Mouse (Mus musculus) CH12.LX (cell line): ENCODE data around the gene Gna11.

Experiments used
- CHD2 ChIP-seq: IDR thresholded peaks from 2 replicates; pipeline ENCODE4 v1.6.1; 2011; ENCODE audit warnings: low read length, improper control_type of control experiment
- CTCF ChIP-seq, 2 experiments: IDR thresholded peaks in 1 of 2; conservative IDR thresholded peaks in 1 of 2; 2 replicates each; pipeline ENCODE4 v1.5.1; 2011 to 2012; ENCODE audit warnings: low read depth in 2 of 2, low read length in 2 of 2, improper control_type of control experiment in 1 of 2, inconsistent platforms in 1 of 2, mild to moderate bottlenecking in 1 of 2, moderate library complexity in 1 of 2
- ELF1 ChIP-seq: IDR thresholded peaks from 2 replicates; pipeline ENCODE4 v1.6.1; 2014; ENCODE audit warnings: low read depth, mild to moderate bottlenecking, inconsistent platforms, low read length, improper control_type of control experiment
- MAFK ChIP-seq: IDR thresholded peaks from 2 replicates; pipeline ENCODE4 v1.6.1; 2011; ENCODE audit warnings: low read length, improper control_type of control experiment; ENCODE audit not compliant: insufficient replicate concordance
- NRF1 ChIP-seq: IDR thresholded peaks from 2 replicates; pipeline ENCODE4 v1.6.1; 2014; ENCODE audit warnings: low read depth, mild to moderate bottlenecking, inconsistent platforms, low read length, improper control_type of control experiment, moderate library complexity
- USF1 ChIP-seq: IDR thresholded peaks from 2 replicates; pipeline ENCODE4 v1.6.1; 2014; ENCODE audit warnings: low read depth, mild to moderate bottlenecking, inconsistent platforms, low read length, improper control_type of control experiment
- USF2 ChIP-seq: conservative IDR thresholded peaks from 2 replicates; pipeline ENCODE4 v1.6.1; 2011; ENCODE audit warnings: low read depth, low read length, improper control_type of control experiment
- ZC3H11A ChIP-seq: IDR thresholded peaks from 2 replicates; pipeline ENCODE4 v1.6.1; 2012; ENCODE audit warnings: low read depth, mild to moderate bottlenecking, inconsistent platforms, low read length, improper control_type of control experiment

GRCm38 (mm10) chr10:81591846-81592245 lies 46.9 kb upstream of the Gna11 start:
- TF ChIP-seq MAFK = no peak
- TF ChIP-seq CHD2 = no peak
- no peak for TF ChIP-seq USF2
- no peak for TF ChIP-seq ELF1
- no peak for TF ChIP-seq CTCF (conservative IDR thresholded peaks at IDR 0.05 in 1 of 2, IDR thresholded peaks at IDR 0.05 in 1 of 2; ENCODE audit: low read depth in 2 of 2, low read length in 2 of 2)
- TF ChIP-seq USF1 = no peak
- TF ChIP-seq ZC3H11A = no peak
- no peak for TF ChIP-seq NRF1
